Mouse (Mus musculus) hindbrain, embryonic 11.5 days (tissue): Measurements from ENCODE around the gene St6galnac3. TPM values are rescaled to one million over a fixed set of nuclear protein-coding genes. Genes with fewer than 3 reads are reported as not detected.

ENCODE experiments used
- ATAC-seq: fragments of 200-750 bp; cut with Nextera tagmentation; 2 replicates; pipeline ENCODE4 v1.8.0; 2017; ENCODE audit warnings: mild to moderate bottlenecking, moderate TSS enrichment, moderate library complexity; ENCODE audit not compliant: low FRiP score
- DNase-seq: peaks from one replicate; pipeline ENCODE4 v3.0.0-alpha.2; 2015; ENCODE audit warnings: low spot score
- H3K27ac ChIP-seq: fragments of 300-500 bp; sonication (generic); 2 replicates; pipeline ENCODE4 v1.5.1; 2014; ENCODE audit warnings: mild to moderate bottlenecking, low read depth, low read length
- H3K27me3 ChIP-seq: fragments of 300-500 bp; sonication (generic); 2 replicates; pipeline ENCODE4 v1.6.1; 2014; ENCODE audit warnings: mild to moderate bottlenecking, low read length, moderate library complexity, mixed read lengths; ENCODE audit not compliant: control insufficient read depth, insufficient read depth
- H3K36me3 ChIP-seq: fragments of 300-500 bp; sonication (generic); 2 replicates; pipeline ENCODE4 v1.6.1; 2014; ENCODE audit warnings: mild to moderate bottlenecking, low read length, moderate library complexity, mixed read lengths; ENCODE audit not compliant: control insufficient read depth, insufficient read depth
- H3K4me1 ChIP-seq: fragments of 300-500 bp; sonication (generic); replicated peaks from 2 replicates; pipeline ENCODE4 v1.6.1; 2014; ENCODE audit warnings: low read length, mixed read lengths; ENCODE audit not compliant: control insufficient read depth, insufficient read depth
- H3K4me2 ChIP-seq: fragments of 300-500 bp; sonication (generic); replicated peaks from 2 replicates; pipeline ENCODE4 v1.6.1; 2014; ENCODE audit warnings: mild to moderate bottlenecking, low read depth, low read length
- H3K4me3 ChIP-seq: fragments of 300-500 bp; sonication (generic); 2 replicates; pipeline ENCODE4 v1.5.1; 2014; ENCODE audit warnings: low read depth, low read length
- H3K9ac ChIP-seq: fragments of 300-500 bp; sonication (generic); 2 replicates; pipeline ENCODE4 v1.6.1; 2014; ENCODE audit warnings: low read depth, low read length
- H3K9me3 ChIP-seq: fragments of 300-500 bp; sonication (generic); 2 replicates; pipeline ENCODE4 v1.6.1; 2016; ENCODE audit warnings: low read length; ENCODE audit not compliant: control insufficient read depth
- WGBS: fragments of 180-500 bp; shearing (Covaris S2); extraction: QIAGEN DNeasy Blood & Tissue Kit; methylation state at CpG from one replicate; pipeline ENCODE4 v1.1.7; 2014; 5-methylcytosine and 5-hydroxymethylcytosine counted together
- polyA plus RNA-seq: library from polyadenylated mRNA; unstranded; fragments of >200 nt; fragmentation: Nextera tagmentation; extraction: Ambion mirVana; gene quantifications from 2 replicates; pipeline ENCODE4 v1.2.1, GENCODE M21; 2014

St6galnac3 gene
- 34.8 and 38.9 TPM in 2 replicates for polyA plus RNA-seq

- 2% methylated on average over 56 of the region's 56 CpGs for WGBS
- H3K9me3 ChIP-seq, result no peaks in the 10 kb centered on the region
- DNase-seq, result peak; percentile 90
- no peaks in the 10 kb centered on the region for H3K36me3 ChIP-seq
- peak; percentile 99 for ATAC-seq
- peak within 1 kb of the TSS; percentile 58 for H3K27ac ChIP-seq
- H3K4me1 ChIP-seq, result no peaks in the 10 kb centered on the region; the same call in 1 of the 2 replicates
- peak within 1 kb of the TSS; percentile 68 for H3K4me3 ChIP-seq
- H3K9ac ChIP-seq, result peak within 1 kb of the TSS; percentile 75
- H3K27me3 ChIP-seq, result no peaks in the 10 kb centered on the region
- H3K4me2 ChIP-seq, result peak within 1 kb of the TSS; percentile 84
These were observed at the start of gene St6galnac3 for GRCm38 (mm10) chr3:153724701-153725668. Gene St6galnac3 (minus strand): TSS chr3:153725174.

- DNase-seq, result no peak
- Histone ChIP-seq H3K9me3 (no peaks in the 10 kb centered on the region), H3K36me3 (no peaks in the 10 kb centered on the region), H3K4me2 (no peak overlapping the region), H3K4me1 (no peaks in the 10 kb centered on the region), H3K4me3 (no peak overlapping the region), H3K9ac (no peak overlapping the region), H3K27ac (no peak overlapping the region), H3K27me3 (no peaks in the 10 kb centered on the region)
- ATAC-seq, result no peak
- whole genome bisulfite sequencing, result 96% methylated on average over 3 of the region's 3 CpGs
These were observed 49.6 kb upstream of the St6galnac3 start for GRCm38 (mm10) chr3:153774568-153774967.

DNA sequence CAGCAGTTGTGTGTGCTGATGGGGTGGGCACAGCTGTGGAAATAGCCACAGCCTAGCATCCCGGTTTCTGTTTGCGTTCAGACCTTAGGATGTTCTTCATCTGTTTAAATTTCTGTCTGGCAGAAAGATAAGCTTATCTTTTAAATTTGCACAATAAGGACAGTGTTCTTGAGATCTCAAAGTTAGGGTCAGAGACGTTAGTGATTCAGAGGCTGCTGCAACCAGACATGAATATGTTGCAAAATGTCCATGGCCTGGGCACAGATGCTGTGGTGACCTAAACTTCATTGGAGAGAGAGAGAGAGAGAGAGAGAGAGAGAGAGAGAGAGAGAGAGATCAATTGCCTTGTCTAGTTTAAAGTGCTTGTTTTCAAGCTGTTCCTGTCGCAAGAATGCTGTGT is 46.5 kb upstream of the St6galnac3 start:
- Histone ChIP-seq H3K27me3 (no peaks in the 10 kb centered on the region), H3K36me3 (no peaks in the 10 kb centered on the region), H3K27ac (no peak overlapping the region), H3K4me2 (no peak overlapping the region), H3K4me3 (no peak overlapping the region), H3K9ac (no peak overlapping the region), H3K9me3 (no peaks in the 10 kb centered on the region), H3K4me1 (no peaks in the 10 kb centered on the region)
- WGBS, result 79% methylated on average over 4 of the region's 4 CpGs
- DNase-seq (no peak), ATAC-seq (no peak)

DNA sequence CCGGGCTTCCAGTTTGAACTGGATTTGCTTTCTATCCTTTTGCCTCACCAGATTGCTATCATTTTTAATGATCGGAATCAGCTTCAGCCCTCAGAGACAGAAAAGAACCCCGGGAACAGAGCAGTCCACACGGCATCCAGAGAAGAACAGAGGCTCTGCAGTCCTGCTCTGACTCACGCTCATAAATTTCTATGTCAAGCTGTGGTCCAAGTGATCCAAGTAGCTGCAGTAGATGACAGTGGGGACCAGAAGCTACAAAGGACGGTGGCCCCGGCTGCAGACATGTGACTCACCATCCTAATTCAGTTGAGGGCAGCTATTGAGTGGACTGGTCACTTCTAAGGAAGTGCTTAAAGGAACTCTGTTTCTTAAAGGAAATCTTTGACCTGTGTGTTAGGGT is 45.6 kb upstream of the St6galnac3 start:
- H3K9me3 ChIP-seq, result no peaks in the 10 kb centered on the region
- H3K36me3 ChIP-seq, result no peaks in the 10 kb centered on the region
- ATAC-seq (no peak), DNase-seq (no peak)
- H3K4me2 ChIP-seq, result no peak overlapping the region
- no peak overlapping the region for H3K4me3 ChIP-seq
- no peaks in the 10 kb centered on the region for H3K4me1 ChIP-seq
- no peak overlapping the region for H3K27ac ChIP-seq
- 57% methylated on average over 7 of the region's 7 CpGs for WGBS
- no peak overlapping the region for H3K9ac ChIP-seq
- no peaks in the 10 kb centered on the region for H3K27me3 ChIP-seq

DNA sequence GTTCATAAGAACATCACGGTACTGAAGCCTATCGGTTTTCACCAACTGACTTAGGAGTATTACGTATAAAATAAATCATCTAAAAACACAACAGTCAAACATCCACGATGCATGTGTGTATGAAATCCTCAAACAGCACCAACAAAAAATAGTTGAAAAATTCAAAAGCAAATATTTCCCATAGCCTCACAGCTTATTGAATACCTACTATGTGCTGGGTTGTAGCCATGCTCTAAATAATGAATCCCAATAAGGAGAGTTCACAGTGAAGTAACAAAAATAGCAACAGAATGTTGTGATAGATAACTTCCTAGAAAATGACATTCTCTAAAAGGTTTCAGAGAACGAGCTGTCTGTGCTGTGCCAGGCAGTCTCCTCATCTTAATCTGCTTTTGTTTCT is 44.2 kb upstream of the St6galnac3 start:
- Histone ChIP-seq H3K4me1 (no peaks in the 10 kb centered on the region), H3K9me3 (no peaks in the 10 kb centered on the region), H3K9ac (no peak overlapping the region), H3K4me2 (no peak overlapping the region), H3K4me3 (no peak overlapping the region), H3K27ac (no peak overlapping the region), H3K27me3 (no peaks in the 10 kb centered on the region), H3K36me3 (no peaks in the 10 kb centered on the region)
- no peak for ATAC-seq
- no peak for DNase-seq
- 92% methylated on average over 5 of the region's 5 CpGs for WGBS

- no peak overlapping the region for H3K4me3 ChIP-seq
- H3K27me3 ChIP-seq, result no peaks in the 10 kb centered on the region
- H3K9ac ChIP-seq, result no peak overlapping the region
- ATAC-seq (no peak), DNase-seq (no peak)
- H3K27ac ChIP-seq, result no peak overlapping the region
- no peaks in the 10 kb centered on the region for H3K36me3 ChIP-seq
- no peak overlapping the region for H3K4me2 ChIP-seq
- no peaks in the 10 kb centered on the region for H3K9me3 ChIP-seq
- no peaks in the 10 kb centered on the region for H3K4me1 ChIP-seq
These were observed 40.2 kb upstream of the St6galnac3 start for GRCm38 (mm10) chr3:153765171-153765570.

GRCm38 (mm10) chr3:153764760-153765159 is 39.8 kb upstream of the St6galnac3 start:
- Histone ChIP-seq H3K4me3 (no peak overlapping the region), H3K9ac (no peak overlapping the region)
- 6% methylated on average over 5 of the region's 5 CpGs for WGBS

DNA sequence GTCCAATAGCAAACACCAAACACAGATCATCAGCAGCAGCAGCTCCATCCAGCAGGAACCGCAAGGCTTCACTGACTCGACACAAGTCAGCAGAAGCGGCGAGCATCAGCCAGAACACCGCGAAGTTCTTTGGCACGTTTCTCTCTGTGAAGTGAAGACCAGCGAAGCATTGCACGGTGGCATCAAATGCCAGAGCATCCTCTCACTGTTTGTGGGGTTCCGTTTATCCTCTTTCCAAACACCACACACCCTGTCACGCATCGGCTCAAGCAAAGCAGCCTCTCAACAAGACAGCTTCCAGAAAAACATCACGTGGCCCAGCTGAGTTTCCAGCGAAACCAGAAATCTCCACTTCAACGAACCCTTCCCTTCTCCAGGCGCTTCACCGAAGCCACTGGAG is 36.2 kb upstream of the St6galnac3 start:
- ATAC-seq (no peak), DNase-seq (no peak)
- WGBS, result 90% methylated on average over 17 of the region's 17 CpGs
- no peak overlapping the region for H3K4me2 ChIP-seq
- no peak overlapping the region for H3K27ac ChIP-seq
- H3K4me3 ChIP-seq, result no peak overlapping the region
- H3K36me3 ChIP-seq, result no peaks in the 10 kb centered on the region
- no peaks in the 10 kb centered on the region for H3K9me3 ChIP-seq
- H3K9ac ChIP-seq, result no peak overlapping the region
- H3K4me1 ChIP-seq, result peaks cover 4% of the 10 kb centered on the region; the same call in 1 of the 2 replicates
- H3K27me3 ChIP-seq, result no peaks in the 10 kb centered on the region

More at GRCm38 (mm10) chr3:153764760-153765159, 39.8 kb upstream of the St6galnac3 start:
- Histone ChIP-seq H3K9me3 (no peaks in the 10 kb centered on the region), H3K4me2 (no peak overlapping the region), H3K27ac (no peak overlapping the region), H3K4me1 (no peaks in the 10 kb centered on the region), H3K27me3 (no peaks in the 10 kb centered on the region), H3K36me3 (no peaks in the 10 kb centered on the region)
- DNase-seq, result no peak
- no peak for ATAC-seq

DNA sequence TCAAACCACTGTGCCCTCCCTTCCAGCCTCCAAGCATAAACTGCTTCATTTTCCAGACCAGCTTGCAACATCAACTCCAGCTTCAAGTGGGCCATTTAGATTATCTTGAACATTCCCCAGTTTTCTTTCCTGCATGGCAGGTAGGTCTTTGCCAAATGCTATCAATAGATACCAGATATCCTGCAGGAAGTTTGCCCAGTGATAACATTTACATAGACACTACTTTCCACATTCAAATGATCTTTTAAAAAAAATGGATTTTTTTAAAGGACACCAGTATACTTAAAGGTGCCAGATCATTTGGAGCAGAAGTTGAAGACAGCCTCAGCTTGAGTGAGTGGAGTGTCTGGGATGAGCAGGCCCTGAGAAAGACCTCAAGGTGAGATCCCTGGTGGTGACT is 34.3 kb upstream of the St6galnac3 start:
- Histone ChIP-seq H3K4me1 (peaks cover 4% of the 10 kb centered on the region; the same call in 1 of the 2 replicates), H3K4me3 (no peak overlapping the region), H3K27ac (no peak overlapping the region), H3K36me3 (no peaks in the 10 kb centered on the region), H3K4me2 (no peak overlapping the region), H3K27me3 (no peaks in the 10 kb centered on the region), H3K9ac (no peak overlapping the region), H3K9me3 (no peaks in the 10 kb centered on the region)
- DNase-seq, result no peak
- ATAC-seq, result no peak
